In the genomic region with DNA sequence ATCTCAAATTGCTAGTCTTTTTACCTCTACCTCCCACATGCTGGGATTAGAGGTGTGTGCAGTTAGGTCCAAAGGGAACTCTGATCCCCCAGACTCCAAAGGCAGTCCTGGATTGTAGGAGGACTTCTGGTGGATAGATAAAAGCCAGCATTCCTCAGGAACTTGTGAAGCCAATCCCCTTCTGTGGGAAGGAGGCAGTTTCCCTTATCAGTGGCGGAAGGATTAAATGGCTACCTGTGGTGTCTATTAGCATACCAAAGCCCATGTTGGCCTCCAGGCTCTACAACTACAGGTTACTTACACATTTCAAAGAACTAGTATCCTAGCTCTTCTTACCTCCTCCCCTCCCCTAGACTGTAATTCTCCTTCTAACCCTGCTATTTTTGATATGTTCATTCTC, we compare ENCODE assay signal across 17 mouse cellular contexts.
"Had no signal": no experiment of that assay in that cellular context is flagged by ENCODE, and none has a peak within 500 bp of the region (broad histone marks: within the 10 kb centered on the region; RNA-seq: fewer than 3 reads in every experiment).

No protein-coding gene starts in this region.

- H3K9ac ChIP-seq: kidney, embryonic 15.5 days; liver, embryonic 13.5 days; midbrain, embryonic 12.5 days; neural tube, embryonic 12.5 days; neural tube, embryonic 15.5 days; stomach, embryonic 15.5 days had no signal

- H3K4me3 ChIP-seq: kidney, embryonic 15.5 days; liver, embryonic 13.5 days; midbrain, embryonic 12.5 days; neural tube, embryonic 12.5 days; neural tube, embryonic 15.5 days; stomach, embryonic 15.5 days had no signal

- H3K36me3 ChIP-seq: kidney, embryonic 15.5 days; liver, embryonic 13.5 days; midbrain, embryonic 12.5 days; neural tube, embryonic 12.5 days; neural tube, embryonic 15.5 days; stomach, embryonic 15.5 days had no signal

- H3K4me1 ChIP-seq: kidney, embryonic 15.5 days; liver, embryonic 13.5 days; midbrain, embryonic 12.5 days; neural tube, embryonic 12.5 days; neural tube, embryonic 15.5 days; stomach, embryonic 15.5 days had no signal

- H3K27me3 ChIP-seq: kidney, embryonic 15.5 days; liver, embryonic 13.5 days; midbrain, embryonic 12.5 days; neural tube, embryonic 12.5 days; neural tube, embryonic 15.5 days; stomach, embryonic 15.5 days had no signal

- DNase-seq: kidney, adult 11 months; kidney, adult 8-10 months; kidney, postnatal 14 days; kidney, postnatal 4 days; liver, embryonic 13.5 days; lung, adult 2 months; lung, postnatal 14 days; lung, postnatal 4 days; right cerebral cortex, adult 18-20 months; right cerebral cortex, postnatal 14 days; spleen, adult 18-20 months; thymus, postnatal 25 days had no signal

- H3K27ac ChIP-seq: kidney, embryonic 15.5 days; liver, embryonic 13.5 days; midbrain, embryonic 12.5 days; neural tube, embryonic 12.5 days; neural tube, embryonic 15.5 days; stomach, embryonic 15.5 days had no signal

- H3K9me3 ChIP-seq: kidney, embryonic 15.5 days; liver, embryonic 13.5 days; midbrain, embryonic 12.5 days; neural tube, embryonic 12.5 days; neural tube, embryonic 15.5 days; stomach, embryonic 15.5 days had no signal

- H3K4me2 ChIP-seq: kidney, embryonic 15.5 days; liver, embryonic 13.5 days; midbrain, embryonic 12.5 days; neural tube, embryonic 12.5 days; neural tube, embryonic 15.5 days; stomach, embryonic 15.5 days had no signal
